Mouse (Mus musculus): Measurements from ENCODE around the gene Zfp970.
"Not testable (repeated sequence)": the region's sequence is repeated elsewhere in the genome, so short reads cannot be mapped to it uniquely, and the experiment has no call there.

The Zfp970 gene

GRCm38 (mm10) chr2:177464676-177465075, at the start of gene Zfp970:
Gene Zfp970, plus strand, starts transcription at chr2:177464733.
- DNase-seq (ENCODE audit: extremely low spot score, low spot score): peak; percentile 14

GRCm38 (mm10) chr2:177468222-177468621, 3.7 kb downstream of the Zfp970 start:
- not testable (repeated sequence) for DNase-seq (ENCODE audit: extremely low spot score, low spot score)

DNA sequence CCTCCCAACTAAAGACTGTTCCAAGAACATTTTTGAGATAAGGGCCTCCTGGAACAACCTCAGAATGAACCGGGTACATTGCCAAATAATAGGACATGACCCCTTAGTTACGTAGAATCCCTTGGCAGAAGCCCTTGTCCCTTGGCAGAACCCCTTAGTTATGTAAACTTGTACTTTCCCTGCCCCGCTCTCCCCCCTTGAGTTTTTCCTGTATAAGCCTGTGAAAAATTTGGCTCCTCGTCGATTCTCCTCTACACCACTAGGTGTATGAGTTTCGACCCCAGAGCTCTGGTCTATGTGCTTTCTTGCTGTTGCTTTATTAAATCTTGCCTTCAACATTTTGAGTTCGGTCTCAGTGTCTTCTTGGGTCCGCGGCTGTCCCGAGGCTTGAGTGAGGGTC, 7.7 kb downstream of the Zfp970 start:
- DNase-seq (ENCODE audit: extremely low spot score, low spot score): not testable (repeated sequence)

DNA sequence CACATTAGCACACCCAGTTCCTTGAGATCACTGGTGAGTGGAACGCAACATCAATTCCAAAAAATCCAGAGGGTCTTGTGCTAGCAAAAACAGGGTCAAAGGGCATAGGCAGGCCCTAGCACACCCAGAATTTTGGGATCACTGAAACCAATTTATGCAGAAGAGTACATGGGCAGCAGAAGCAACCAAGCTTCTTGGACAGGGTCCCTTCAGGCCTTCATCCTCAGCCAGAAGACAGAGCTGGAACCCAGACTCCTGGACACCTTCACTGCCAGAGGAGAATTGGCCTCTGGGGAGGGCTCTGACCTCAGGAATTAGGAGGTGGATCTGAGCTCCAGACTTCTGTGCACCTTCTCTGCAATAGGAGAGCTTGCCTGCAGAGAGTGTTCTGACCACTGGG, 17.4 kb downstream of the Zfp970 start:
- DNase-seq (ENCODE audit: extremely low spot score, low spot score): not testable (repeated sequence)

DNA sequence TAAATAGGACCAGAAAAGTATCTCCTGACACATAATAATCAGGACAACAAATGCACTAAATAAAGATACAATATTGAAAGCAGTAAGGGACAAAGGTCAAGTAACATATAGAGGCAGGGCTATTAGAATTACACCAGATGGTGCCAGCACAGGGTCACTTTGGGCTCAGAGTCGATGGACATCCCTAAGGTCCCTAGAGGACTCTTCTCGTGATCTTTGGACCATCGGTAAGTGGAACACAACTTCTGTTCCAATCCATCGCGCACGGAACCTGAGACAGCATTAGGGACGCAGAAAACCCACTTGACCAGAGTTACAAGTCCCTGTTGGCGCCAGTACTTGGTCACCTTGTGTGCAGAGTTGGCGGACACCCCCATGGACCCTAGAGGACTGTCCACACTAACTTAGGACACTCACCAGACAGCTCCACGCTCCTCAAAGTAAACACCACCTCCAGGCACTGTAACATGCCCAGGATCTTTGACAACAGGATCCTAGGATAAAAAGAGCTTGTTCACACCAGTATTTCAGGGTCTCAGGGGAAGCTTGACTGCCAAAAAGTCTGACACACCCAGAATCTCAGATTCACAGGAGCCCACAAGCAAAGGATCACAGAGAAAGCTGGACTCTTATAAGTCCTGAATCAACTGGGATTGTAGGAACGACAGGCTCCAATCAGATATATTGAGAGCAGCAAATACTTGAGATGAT, 18.9 kb downstream of the Zfp970 start:
- DNase-seq (ENCODE audit: extremely low spot score, low spot score): not testable (repeated sequence)

DNA sequence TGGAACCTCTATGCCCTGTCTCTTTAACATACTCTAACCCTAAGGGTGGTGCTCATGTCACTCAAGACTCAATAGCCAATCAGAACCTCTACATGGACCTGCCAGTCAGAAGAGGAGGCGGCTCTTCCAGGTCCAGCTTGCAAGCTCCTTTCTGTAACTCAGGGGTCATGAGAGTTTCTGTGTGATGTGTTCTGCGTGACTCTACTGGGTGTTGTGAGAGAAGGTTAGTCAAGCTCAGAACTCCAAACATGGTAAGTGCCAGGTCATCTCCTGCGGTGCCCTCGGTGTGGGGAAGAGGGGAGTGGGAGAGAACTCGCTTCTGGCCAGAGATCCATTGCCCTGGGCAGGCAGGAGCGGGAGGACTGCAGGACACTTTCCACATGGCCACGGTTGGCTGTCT, 33.5 kb downstream of the Zfp970 start, which contains the start of gene Gm14403:
TSS of gene Gm14403 (plus strand) at position 149 of the 400 bp plus-strand sequence.
- DNase-seq (ENCODE audit: extremely low spot score, low spot score): not testable (repeated sequence)

GRCm38 (mm10) chr2:177499182-177499581, 34.6 kb downstream of the Zfp970 start:
- DNase-seq (ENCODE audit: extremely low spot score, low spot score): not testable (repeated sequence)

GRCm38 (mm10) chr2:177505211-177505719, 40.7 kb downstream of the Zfp970 start:
- not testable (repeated sequence) for DNase-seq (ENCODE audit: extremely low spot score, low spot score)

- not testable (repeated sequence) for DNase-seq (ENCODE audit: extremely low spot score, low spot score)
These were observed 46.8 kb downstream of the Zfp970 start for GRCm38 (mm10) chr2:177511381-177511780.

GRCm38 (mm10) chr2:177511972-177512371, 47.4 kb downstream of the Zfp970 start:
- not testable (repeated sequence) for DNase-seq (ENCODE audit: extremely low spot score, low spot score)

GRCm38 (mm10) chr2:177513991-177514479, 49.5 kb downstream of the Zfp970 start:
- not testable (repeated sequence) for DNase-seq (ENCODE audit: extremely low spot score, low spot score)

DNA sequence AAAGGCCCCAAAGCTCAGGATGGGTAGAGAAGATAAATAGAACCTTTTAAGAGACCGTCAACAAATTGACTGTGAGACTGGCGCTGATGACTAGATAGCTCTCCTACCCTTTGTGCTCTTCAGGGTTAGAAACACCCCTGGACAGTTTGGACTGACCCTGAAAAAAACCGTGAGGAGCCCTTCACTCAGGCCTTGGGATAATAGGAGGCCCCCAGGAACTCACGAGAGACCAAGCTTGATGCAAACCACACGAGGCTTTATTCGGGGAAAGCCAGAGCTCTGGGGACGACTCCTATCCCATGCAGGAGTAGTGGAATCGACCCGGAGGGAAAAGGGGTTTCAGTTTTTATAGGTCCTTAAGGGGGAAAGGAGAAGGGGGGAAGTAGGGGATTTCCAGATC, 53.2 kb downstream of the Zfp970 start:
- not testable (repeated sequence) for DNase-seq (ENCODE audit: extremely low spot score, low spot score)

- not testable (repeated sequence) for DNase-seq (ENCODE audit: extremely low spot score, low spot score)
These were observed 53.8 kb downstream of the Zfp970 start for GRCm38 (mm10) chr2:177518354-177518753.

DNA sequence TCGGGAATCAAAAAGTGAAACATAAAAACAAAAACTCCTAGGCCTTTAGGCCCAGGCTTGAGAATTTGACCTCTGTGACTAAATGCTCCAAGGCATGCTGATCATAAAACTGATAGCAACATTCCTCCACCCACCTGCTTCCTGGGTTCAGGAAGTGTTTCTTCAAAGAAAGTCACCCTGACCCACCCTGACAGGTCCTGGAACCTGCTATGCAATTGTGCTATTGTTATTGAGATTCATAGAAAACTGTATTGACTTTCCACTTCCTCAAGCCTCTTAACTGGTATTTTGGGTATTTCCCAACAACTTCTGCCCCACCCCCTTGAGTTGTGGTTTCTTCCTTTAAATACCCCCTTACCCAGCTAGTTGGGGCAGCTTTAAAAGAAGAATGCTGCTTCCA, 54.4 kb downstream of the Zfp970 start:
- DNase-seq (ENCODE audit: extremely low spot score, low spot score): not testable (repeated sequence)

DNA sequence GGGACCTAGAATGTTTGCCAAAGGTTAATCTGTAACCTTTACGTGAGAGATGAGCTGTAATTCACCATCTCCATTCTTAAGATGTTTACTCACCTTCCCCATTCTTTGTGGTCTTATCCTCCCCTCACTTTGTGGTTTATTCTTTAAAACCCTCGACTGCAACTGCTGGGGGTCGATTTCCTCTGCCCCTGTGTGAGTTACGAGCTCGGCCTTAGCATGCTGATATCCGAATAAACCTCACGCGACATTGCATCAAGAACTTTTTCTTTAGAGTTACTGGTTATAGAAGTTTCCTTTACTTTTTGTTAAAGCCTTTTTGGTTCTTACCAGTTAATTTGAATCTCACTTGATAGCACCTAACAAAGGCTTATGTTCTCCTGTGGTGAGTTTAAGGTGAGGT, 55.5 kb downstream of the Zfp970 start:
- DNase-seq (ENCODE audit: extremely low spot score, low spot score): no peak

GRCm38 (mm10) chr2:177523061-177523460, 58.5 kb downstream of the Zfp970 start:
- no peak for DNase-seq (ENCODE audit: extremely low spot score, low spot score)

GRCm38 (mm10) chr2:177523674-177524073, 59.1 kb downstream of the Zfp970 start:
- DNase-seq (ENCODE audit: extremely low spot score, low spot score): not testable (repeated sequence)

DNA sequence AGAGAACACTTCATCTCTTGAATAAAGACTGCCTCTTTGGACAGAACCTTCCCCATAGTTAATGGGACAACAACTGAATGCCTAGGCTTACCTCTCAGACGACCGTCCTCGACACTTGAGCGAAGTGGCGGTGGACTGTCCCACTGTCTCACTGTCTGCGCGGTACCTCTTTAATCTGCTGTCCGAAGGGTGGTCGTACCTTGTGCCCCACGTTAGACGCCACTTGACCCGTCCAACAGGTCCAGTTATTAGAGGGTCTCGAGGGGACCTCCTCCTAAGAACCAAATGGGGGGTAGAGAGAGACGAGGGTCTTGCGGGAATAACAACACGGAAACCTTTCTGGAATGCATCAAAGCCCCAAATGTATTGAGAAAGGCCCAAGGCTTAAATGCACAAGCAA, 59.6 kb downstream of the Zfp970 start:
- not testable (repeated sequence) for DNase-seq (ENCODE audit: extremely low spot score, low spot score)

Data from neural tube, embryonic 10.5 days (tissue).